Mouse (Mus musculus): ENCODE data around the gene Btn2a2.

DNA sequence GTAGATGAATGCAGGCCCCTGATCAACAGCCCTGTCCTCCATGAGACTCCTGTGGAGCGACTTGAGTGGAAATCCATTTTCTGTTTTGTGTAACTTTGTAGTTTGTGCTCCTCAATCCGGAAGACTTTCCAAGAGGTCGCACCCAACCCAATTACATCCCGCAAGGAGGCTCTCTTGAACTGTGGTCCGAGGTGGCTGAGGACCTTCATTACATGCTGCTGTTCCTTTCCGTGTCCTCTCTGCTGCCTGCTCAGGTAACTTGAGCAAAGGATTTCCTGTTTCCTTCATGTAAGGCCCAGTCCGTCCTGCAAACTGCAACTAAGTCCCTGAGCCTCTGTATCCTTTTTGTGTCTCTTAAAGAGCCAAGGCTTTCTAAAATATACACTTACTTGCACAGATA lies 54.2 kb downstream of the Btn2a2 start:
- TF ChIP-seq GATA1 (IDR thresholded peaks at IDR 0.05; ENCODE audit: borderline replicate concordance, low read length) (no peak), FLI1 (IDR thresholded peaks at IDR 0.05; ENCODE audit: low read length) (no peak)

All from megakaryocyte, embryonic 14.5 days (primary cell).